Mouse (Mus musculus) left cerebral cortex, postnatal 10 days (tissue): ENCODE data around the gene Zmat3. TPM values are rescaled to one million over a fixed set of nuclear protein-coding genes. Genes with fewer than 3 reads are reported as not detected.

ENCODE experiments used
- DNase-seq, 2 experiments: peaks; one replicate each; pipeline ENCODE4 v3.0.0; 2021 to 2022; ENCODE audit warnings: low spot score in 2 of 2, mixed read lengths in 1 of 2; ENCODE audit errors: extremely low spot score in 1 of 2
- intact Hi-C: fragments of 180-260 bp; cut with DNase I; formaldehyde crosslinking; loops from one replicate; pipeline ENCODE4 v1.15.1; 2025
- total RNA-seq, 2 experiments: library from RNA; stranded (reverse); gene quantifications; 2 replicates each; pipeline ENCODE4 v1.2.3; 2021

Zmat3 gene
- total RNA-seq, 2 experiments from 2014 or later, result 84.6 to 88.7 TPM

GRCm38 (mm10) chr3:32317901-32318416 lies 47.9 kb downstream of the Zmat3 start:
- no peak for DNase-seq
- intact Hi-C loops, result loop anchor here (1.0 to 10.0 kb wide), 2 partner anchors 528 to 1173 kb away; partner anchors contain the start of gene Cldn11

GRCm38 (mm10) chr3:32317165-32317900 lies 48.5 kb downstream of the Zmat3 start:
- peak; percentile 44 to 49 for DNase-seq
- intact Hi-C loops, result loop anchor here (1.0 to 10.0 kb wide), 2 partner anchors 527 to 1173 kb away; partner anchors contain the start of gene Cldn11

DNA sequence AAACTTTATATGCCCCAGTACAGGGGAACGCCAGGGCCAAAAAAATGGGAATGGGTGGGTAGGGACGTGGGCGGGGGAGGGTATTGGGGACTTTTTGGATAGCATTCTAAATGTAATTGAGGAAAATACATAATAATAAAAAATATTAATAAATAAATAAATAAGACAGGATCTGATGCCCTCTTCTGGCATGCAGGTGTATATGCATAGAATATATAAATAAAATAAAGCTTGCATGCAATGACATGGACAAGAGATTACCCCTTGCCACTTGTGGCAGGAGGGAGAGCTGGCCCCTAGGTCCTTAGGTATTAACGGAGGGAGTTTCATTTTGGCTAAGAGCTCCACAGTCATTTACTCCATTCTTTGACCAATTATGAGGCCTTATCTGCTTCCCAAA lies 51.1 kb downstream of the Zmat3 start:
- no peak for DNase-seq
- intact Hi-C loops, result loop anchor here (10.0 kb wide), 1 partner anchor 1170 kb away; the partner anchor contains the start of gene Cldn11

DNA sequence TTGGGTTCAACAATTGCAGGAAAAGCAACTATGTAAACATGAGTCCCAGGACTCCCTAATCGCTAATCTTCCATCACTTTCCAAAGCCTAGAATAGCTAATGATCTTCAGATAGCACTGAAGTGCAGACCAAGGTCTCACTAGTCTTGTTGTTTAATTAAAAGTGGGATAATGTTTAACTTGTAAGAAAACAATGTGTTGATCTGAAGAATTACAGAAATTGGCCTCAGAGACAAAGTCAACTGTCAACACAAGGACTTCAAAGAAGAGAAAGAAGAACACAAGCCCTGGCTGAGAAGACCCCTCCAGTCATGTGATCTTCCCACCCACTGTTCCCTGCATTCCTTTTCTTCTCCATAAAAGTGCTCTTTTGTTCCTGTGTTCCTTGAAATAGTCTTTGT lies 61.6 kb downstream of the Zmat3 start:
- intact Hi-C loops, result no loop called here
- DNase-seq, result no peak

GRCm38 (mm10) chr3:32292001-32292400 lies 73.8 kb downstream of the Zmat3 start:
- no peak for DNase-seq
- intact Hi-C loops, result no loop called here

Other genes starting within 250 kb of the Zmat3 start
- 10 to 100 TPM; 45.1 to 48.6 TPM for gene Pik3ca, start 31.7 kb upstream of the Zmat3 start, total RNA-seq
- gene Kcnmb3, start 126.2 kb upstream of the Zmat3 start, total RNA-seq, result under 1 TPM in 1 of 2 experiments, not detected in 1; 0.61 TPM
- 10 to 100 TPM; 41.9 to 42.9 TPM for gene Zfp639, start 144.2 kb upstream of the Zmat3 start, total RNA-seq
- gene Mfn1, start 163.5 kb upstream of the Zmat3 start, total RNA-seq, result 100 to 1,000 TPM; 107 to 109 TPM